Mouse (Mus musculus) gastrocnemius, postnatal 14 days (tissue): Measurements from ENCODE around the gene Ppp1r14c. TPM values are rescaled to one million over a fixed set of nuclear protein-coding genes. Genes with fewer than 3 reads are reported as not detected.

Experiments used
- microRNA-seq, 2 experiments: library from miRNA; unstranded; fragments of <30 nt; microRNA quantifications; one replicate each; pipeline ENCODE4 v1.2.0; 2021
- total RNA-seq, 2 experiments: library from RNA; stranded (reverse); gene quantifications; 2 replicates each; pipeline ENCODE4 v1.2.3; 2021

Ppp1r14c gene
- total RNA-seq, 2 experiments from 2014 or later = 85.3 to 93.1 TPM

Small RNAs within 50 kb of the gene (microRNA-seq; reads per million reads assigned to microRNA genes)
- gene Gm24482 = 0 reads per million in 2 experiments

Other genes with a start within 250 kb of the Ppp1r14c start
- not detected for gene H60c, start 98.3 kb upstream of the Ppp1r14c start, total RNA-seq
- not detected for gene Iyd, start 174.2 kb downstream of the Ppp1r14c start, total RNA-seq